Mouse (Mus musculus) neural tube, embryonic 12.5 days (tissue): ENCODE measurements around the gene Gla. TPM values are rescaled to one million over a fixed set of nuclear protein-coding genes. Genes with fewer than 3 reads are reported as not detected.

Source experiments
- ATAC-seq: fragments of 200-750 bp; cut with Nextera tagmentation; 2 replicates; pipeline ENCODE4 v1.8.0; 2017; ENCODE audit warnings: low read depth, mild to moderate bottlenecking, moderate TSS enrichment, moderate library complexity; ENCODE audit not compliant: low FRiP score
- H3K27ac ChIP-seq: fragments of 300-500 bp; sonication (generic); 2 replicates; pipeline ENCODE4 v1.5.1; 2016
- H3K27me3 ChIP-seq: fragments of 300-500 bp; sonication (generic); replicated peaks from 2 replicates; pipeline ENCODE4 v1.6.1; 2016; ENCODE audit warnings: mild to moderate bottlenecking
- H3K36me3 ChIP-seq: fragments of 300-500 bp; sonication (generic); 2 replicates; pipeline ENCODE4 v1.6.1; 2016; ENCODE audit warnings: mild to moderate bottlenecking
- H3K4me1 ChIP-seq: fragments of 300-500 bp; sonication (generic); 2 replicates; pipeline ENCODE4 v1.6.1; 2016
- H3K4me2 ChIP-seq: fragments of 300-500 bp; sonication (generic); replicated peaks from 2 replicates; pipeline ENCODE4 v1.6.1; 2016; ENCODE audit warnings: mild to moderate bottlenecking
- H3K4me3 ChIP-seq: fragments of 300-500 bp; sonication (generic); 2 replicates; pipeline ENCODE4 v1.5.1; 2016
- H3K9ac ChIP-seq: fragments of 300-500 bp; sonication (generic); 2 replicates; pipeline ENCODE4 v1.6.1; 2016; ENCODE audit warnings: mild to moderate bottlenecking
- H3K9me3 ChIP-seq: fragments of 300-500 bp; sonication (generic); 2 replicates; pipeline ENCODE4 v1.6.1; 2016; ENCODE audit warnings: mild to moderate bottlenecking
- WGBS: fragments of 180-500 bp; shearing (Covaris S2); methylation state at CpG from one replicate; pipeline ENCODE4 v1.1.7; 2016; 5-methylcytosine and 5-hydroxymethylcytosine counted together
- polyA plus RNA-seq: library from polyadenylated mRNA; unstranded; fragments of >200 nt; fragmentation: Nextera tagmentation; extraction: Ambion mirVana; gene quantifications from 2 replicates; pipeline ENCODE4 v1.2.1, GENCODE M21; 2016

Gene Gla
- polyA plus RNA-seq, 1 experiment from 2014 or later = 4.5 TPM

DNA sequence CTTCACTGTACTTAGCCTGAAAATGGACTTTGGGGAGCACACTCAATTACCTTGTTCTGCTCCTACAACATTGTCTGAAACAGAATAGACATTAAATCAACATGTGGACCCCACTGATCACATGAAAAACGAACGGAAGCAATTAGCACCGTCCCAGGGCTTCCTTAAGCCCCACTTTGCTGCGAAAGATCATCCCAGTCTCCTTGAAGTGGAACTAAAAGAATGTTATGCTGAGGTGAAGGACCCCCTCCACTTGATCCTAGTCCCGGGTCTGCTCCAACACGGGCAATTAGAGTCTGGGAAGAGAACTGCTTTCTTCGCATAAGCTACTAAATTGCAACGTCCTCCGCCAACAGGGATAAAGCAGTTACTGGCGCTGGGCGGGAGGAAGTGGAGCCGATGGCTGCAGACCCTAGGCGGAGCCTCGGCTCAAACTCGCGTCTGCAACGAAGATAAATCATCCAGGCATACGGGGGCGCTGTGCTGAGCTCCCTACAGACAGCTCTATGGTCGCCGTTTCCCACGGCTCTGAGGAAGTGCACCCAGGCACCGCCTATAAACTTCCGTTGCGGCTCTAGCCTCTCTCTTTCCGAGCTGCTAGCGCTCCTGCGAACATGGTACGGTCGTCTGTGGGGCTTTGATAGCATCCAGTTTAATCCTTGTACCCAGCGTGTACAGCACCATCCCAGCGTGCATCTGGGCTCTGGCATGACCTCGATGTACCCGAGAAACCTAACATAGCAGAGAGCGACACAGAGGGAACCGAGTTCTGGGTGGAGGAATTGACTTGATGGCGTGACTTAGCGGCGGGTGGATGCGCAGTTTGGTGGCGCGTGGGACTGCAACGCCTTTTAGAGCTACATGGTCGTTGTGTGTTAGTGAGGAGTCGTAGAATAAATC is 15.6 kb downstream of the Gla start, which contains the start of gene Rpl36a:
Gene Rpl36a, plus strand, starts transcription at position 552 of the 900 bp plus-strand sequence.
- no peaks in the 10 kb centered on the region for H3K4me1 ChIP-seq
- H3K27me3 ChIP-seq = no peaks in the 10 kb centered on the region
- H3K4me2 ChIP-seq = peak within 1 kb of the TSS; percentile 61
- H3K36me3 ChIP-seq = peaks cover 4% of the 10 kb centered on the region; the same call in 1 of the 2 replicates
- peak within 1 kb of the TSS; percentile 67 for H3K9ac ChIP-seq
- no peaks in the 10 kb centered on the region for H3K9me3 ChIP-seq
- 21% methylated on average over 45 of the region's 45 CpGs for WGBS
- H3K27ac ChIP-seq = peak within 1 kb of the TSS; percentile 57; the same call in 1 of the 2 replicates
- ATAC-seq = peak; percentile 97
- H3K4me3 ChIP-seq = peak within 1 kb of the TSS; percentile 46

DNA sequence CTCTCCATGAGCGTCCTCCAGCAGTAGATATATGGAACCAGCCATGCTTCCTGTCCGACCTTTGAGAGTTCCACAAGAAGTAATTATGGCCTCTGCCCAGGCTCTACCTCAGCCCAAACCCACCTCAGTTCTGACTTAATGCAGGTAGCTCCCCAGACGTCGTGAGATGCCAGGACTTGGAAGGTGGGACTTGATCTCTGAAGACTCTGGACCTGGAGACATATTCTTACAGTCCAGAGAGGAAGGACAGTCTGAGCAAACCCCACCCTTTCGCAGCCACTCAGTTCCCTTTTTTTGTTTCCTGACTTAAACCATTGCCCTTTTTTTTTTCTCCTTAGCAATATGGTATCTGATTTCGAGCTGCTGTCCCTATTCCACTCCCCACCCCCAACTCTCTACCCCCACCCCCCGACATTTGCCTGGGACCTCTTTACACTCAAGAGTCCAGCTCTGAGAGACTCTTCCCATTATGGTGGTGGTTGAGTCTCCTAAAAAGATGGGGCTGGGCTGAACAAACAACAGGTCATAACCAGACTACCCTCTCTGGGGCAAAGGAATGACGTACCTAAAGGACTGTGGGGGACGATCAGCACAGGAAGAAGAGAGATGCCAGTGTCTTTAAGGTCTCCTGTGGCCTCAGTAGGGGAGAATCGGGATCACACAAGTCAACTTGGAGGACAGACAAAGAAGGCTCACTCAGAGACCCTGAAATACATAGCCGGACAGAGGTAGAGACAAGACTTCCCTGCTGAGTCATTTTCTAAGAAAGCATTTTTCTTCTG is 17.8 kb downstream of the Gla start, which contains the start of gene Btk:
Gene Btk, minus strand, starts transcription at position 683 of the 782 bp plus-strand sequence.
- no peak for ATAC-seq
- Histone ChIP-seq H3K27me3 (no peaks in the 10 kb centered on the region), H3K9ac (no peak within 1 kb of the TSS), H3K27ac (no peak within 1 kb of the TSS), H3K4me3 (no peak within 1 kb of the TSS), H3K36me3 (no peaks in the 10 kb centered on the region), H3K4me2 (no peak within 1 kb of the TSS), H3K9me3 (no peaks in the 10 kb centered on the region), H3K4me1 (no peaks in the 10 kb centered on the region)
- 83% methylated on average over 11 of the region's 11 CpGs for WGBS

DNA sequence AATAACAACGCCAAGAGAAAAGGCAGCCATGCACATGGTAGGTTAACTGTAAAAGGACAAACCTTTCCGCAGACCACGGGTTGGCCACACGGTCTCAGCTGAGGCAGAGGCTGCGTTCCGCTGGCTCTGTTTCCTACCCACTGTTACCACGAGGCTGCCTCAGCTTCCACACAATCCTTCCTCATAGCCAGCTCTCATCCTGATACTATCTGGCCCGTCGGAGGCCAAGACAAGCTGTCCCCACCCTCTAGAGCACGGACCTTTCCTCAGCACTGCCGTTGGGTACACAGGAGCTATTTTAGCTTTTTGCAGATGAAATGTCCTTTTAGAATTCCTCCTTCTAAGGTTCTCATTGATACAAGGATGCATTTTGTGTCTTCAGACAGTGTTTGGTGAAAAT is 18.7 kb downstream of the Gla start:
- no peaks in the 10 kb centered on the region for H3K36me3 ChIP-seq
- H3K4me1 ChIP-seq = no peaks in the 10 kb centered on the region
- 87% methylated on average over 11 of the region's 11 CpGs for WGBS
- H3K27me3 ChIP-seq = no peaks in the 10 kb centered on the region
- ATAC-seq = no peak
- H3K9me3 ChIP-seq = no peaks in the 10 kb centered on the region
- H3K27ac ChIP-seq = no peak overlapping the region
- no peak overlapping the region for H3K4me2 ChIP-seq
- H3K4me3 ChIP-seq = no peak overlapping the region
- no peak overlapping the region for H3K9ac ChIP-seq

DNA sequence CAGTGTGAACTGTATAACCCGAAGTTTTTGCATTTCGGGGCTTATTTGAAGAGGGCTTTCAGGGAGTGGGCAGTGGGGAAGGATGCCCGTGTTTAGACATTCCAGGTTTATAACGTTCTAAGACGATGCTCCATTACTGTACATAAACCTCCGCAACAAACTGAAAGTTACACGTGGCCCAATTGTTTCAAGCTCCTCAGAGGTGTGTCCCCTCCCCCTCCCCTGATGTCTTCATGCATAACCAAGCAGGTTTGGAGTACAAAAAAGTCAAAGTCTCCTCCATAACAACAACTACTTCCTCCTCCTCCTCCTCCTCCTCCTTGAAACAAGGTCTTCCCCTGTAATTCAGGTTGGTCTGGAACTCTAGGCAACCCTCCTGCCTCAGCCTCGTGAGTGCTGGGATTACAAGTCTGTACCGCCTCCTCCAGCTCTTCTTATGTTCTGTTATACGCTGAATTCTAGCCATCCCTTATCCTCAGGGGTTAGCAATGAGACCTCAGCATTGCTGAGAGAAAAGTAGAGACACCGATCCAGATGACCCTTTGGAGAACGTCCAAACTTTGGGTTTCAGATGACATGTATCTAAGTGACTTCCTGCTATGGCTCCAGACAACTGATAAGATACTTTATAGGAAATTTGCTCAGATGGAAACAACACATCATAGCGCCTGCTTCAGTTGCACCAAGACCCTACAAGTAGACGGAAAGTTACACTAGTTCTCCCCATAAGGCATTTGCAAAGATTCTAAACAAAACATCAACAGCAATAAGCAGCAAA is 20.2 kb downstream of the Gla start:
- H3K4me2 ChIP-seq = no peak overlapping the region
- no peak overlapping the region for H3K9ac ChIP-seq
- no peak overlapping the region for H3K4me3 ChIP-seq
- H3K4me1 ChIP-seq = no peaks in the 10 kb centered on the region
- no peaks in the 10 kb centered on the region for H3K27me3 ChIP-seq
- H3K36me3 ChIP-seq = no peaks in the 10 kb centered on the region
- H3K27ac ChIP-seq = no peak overlapping the region
- H3K9me3 ChIP-seq = no peaks in the 10 kb centered on the region
- no peak for ATAC-seq
- WGBS = 83% methylated on average over 14 of the region's 14 CpGs

DNA sequence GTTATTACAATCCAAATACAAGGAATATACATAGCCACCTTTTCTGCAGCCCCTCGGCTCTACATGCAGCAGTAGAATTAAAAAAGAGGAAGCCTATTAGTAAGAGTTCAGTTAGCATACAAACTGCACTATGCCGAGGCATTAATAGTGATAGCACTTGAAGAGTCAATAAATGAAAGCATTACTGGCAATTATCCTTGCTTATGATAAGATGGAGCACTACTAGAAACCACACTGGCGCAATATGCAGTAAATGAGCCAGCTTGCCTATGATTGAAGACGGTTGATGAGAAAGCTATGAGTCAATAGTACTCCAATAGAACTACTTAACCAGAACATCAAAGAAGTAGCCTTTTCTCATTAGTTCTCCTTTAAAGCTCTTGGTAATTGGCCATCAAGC is 23.0 kb downstream of the Gla start:
- Histone ChIP-seq H3K27ac (no peak overlapping the region), H3K36me3 (no peaks in the 10 kb centered on the region), H3K4me1 (no peaks in the 10 kb centered on the region), H3K4me3 (no peak overlapping the region), H3K27me3 (no peaks in the 10 kb centered on the region), H3K4me2 (no peak overlapping the region), H3K9ac (no peak overlapping the region), H3K9me3 (no peaks in the 10 kb centered on the region)
- 83% methylated on average over 4 of the region's 4 CpGs for WGBS
- no peak for ATAC-seq

DNA sequence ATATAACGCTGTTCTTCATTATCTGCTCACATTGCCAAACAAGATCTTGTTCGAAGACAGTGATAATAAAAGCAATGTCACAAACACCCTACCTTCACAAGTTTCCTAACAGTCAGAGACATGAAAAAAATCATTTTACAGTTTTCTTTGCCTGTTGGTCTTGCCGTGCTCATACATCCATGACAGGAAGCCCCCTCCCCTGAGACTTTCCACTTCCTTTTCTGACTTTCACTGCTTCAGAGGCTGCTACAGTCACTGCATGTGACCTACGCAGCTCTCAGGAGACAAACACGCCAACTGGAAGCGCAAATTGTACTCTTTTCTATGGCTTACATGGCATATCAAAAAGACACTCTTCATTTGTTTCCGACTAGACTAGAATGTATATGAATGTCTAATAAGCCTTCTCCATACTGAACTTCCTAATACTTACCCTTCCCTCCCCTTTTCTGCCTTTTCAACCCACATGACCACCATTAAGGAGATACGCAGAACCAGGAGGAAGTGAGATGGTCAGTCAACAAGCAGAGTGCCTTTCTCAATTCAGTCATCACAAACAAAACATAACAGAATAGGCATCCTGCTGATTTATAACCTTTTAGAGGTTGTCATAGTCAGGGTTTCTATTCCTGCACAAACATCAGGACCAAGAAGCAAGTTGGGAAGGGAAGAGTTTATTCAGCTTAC is 34.2 kb downstream of the Gla start:
- no peak overlapping the region for H3K9ac ChIP-seq
- H3K4me3 ChIP-seq = no peak overlapping the region
- no peaks in the 10 kb centered on the region for H3K27me3 ChIP-seq
- no peaks in the 10 kb centered on the region for H3K9me3 ChIP-seq
- H3K36me3 ChIP-seq = no peaks in the 10 kb centered on the region
- H3K27ac ChIP-seq = no peak overlapping the region
- no peak for ATAC-seq
- H3K4me2 ChIP-seq = no peak overlapping the region
- no peaks in the 10 kb centered on the region for H3K4me1 ChIP-seq
- WGBS = 86% methylated on average over 8 of the region's 8 CpGs

DNA sequence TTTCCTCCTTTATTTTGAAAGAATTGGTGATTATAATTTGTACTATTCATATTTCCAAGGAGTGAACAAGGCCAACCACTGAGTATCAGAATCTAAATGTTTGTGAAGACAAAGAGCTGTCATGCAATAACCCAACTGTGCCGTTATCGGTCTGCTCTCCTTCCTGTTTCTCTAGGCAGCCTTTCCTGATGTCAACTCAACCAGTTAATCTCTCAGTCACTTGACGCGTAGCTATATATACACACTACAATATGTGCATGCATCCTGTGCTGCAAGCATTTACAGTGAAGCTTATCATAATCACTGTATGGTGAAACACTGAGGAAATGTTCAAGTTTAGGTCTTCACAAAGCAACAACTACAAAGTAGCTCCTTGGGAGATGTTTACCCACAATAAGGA is 36.6 kb downstream of the Gla start:
- Histone ChIP-seq H3K4me2 (no peak overlapping the region), H3K4me1 (no peaks in the 10 kb centered on the region), H3K27ac (no peak overlapping the region), H3K27me3 (no peaks in the 10 kb centered on the region), H3K9me3 (no peaks in the 10 kb centered on the region), H3K36me3 (no peaks in the 10 kb centered on the region), H3K9ac (no peak overlapping the region), H3K4me3 (no peak overlapping the region)
- 83% methylated on average over 4 of the region's 4 CpGs for WGBS
- no peak for ATAC-seq

DNA sequence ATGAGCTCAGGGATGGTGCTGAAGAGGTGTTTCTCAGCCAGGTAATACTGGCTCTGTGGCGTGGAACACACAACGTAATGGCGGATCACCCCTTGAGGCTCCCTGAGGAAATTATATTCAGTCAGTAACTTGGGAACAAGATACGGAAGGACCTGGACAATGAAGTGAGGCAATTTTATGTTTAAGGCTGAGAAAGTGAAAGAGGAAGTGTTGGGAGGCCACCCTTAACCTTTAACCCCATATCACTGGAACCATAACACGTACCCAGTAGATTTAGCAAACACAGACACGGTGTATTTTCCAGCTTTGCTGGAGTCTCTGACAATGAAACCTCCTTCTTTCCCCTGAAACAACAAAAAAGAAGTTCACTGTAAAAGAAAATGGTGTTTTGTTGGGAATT is 46.5 kb downstream of the Gla start:
- no peak for ATAC-seq
- Histone ChIP-seq H3K27me3 (no peaks in the 10 kb centered on the region), H3K27ac (no peak overlapping the region), H3K9ac (no peak overlapping the region), H3K9me3 (no peaks in the 10 kb centered on the region), H3K4me3 (no peak overlapping the region), H3K36me3 (no peaks in the 10 kb centered on the region), H3K4me2 (no peak overlapping the region), H3K4me1 (no peaks in the 10 kb centered on the region)
- WGBS = 81% methylated on average over 6 of the region's 6 CpGs

DNA sequence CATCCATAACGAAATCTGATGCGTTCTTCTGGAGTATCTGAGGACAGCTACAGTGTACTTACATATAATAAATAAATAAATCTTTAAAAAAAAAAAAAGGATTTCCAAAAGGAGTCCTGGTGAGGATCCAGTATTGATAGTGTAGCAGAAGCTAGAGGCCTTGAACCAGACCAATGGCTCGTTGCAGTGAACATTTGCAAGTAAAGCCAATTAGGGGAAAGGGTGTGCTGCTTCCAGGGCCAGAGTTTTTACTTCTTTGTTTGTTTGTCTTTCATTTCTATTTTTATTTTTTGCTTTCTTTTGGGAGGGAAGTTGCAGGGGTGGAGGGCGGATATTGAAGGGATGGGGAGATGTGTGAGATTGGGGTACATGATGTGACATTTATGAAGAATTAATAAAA is 47.6 kb downstream of the Gla start:
- ATAC-seq = no peak
- no peak overlapping the region for H3K9ac ChIP-seq
- H3K27ac ChIP-seq = no peak overlapping the region
- WGBS = 82% methylated on average over 4 of the region's 4 CpGs
- no peaks in the 10 kb centered on the region for H3K27me3 ChIP-seq
- no peak overlapping the region for H3K4me2 ChIP-seq
- H3K4me3 ChIP-seq = no peak overlapping the region
- no peaks in the 10 kb centered on the region for H3K36me3 ChIP-seq
- no peaks in the 10 kb centered on the region for H3K9me3 ChIP-seq
- no peaks in the 10 kb centered on the region for H3K4me1 ChIP-seq

DNA sequence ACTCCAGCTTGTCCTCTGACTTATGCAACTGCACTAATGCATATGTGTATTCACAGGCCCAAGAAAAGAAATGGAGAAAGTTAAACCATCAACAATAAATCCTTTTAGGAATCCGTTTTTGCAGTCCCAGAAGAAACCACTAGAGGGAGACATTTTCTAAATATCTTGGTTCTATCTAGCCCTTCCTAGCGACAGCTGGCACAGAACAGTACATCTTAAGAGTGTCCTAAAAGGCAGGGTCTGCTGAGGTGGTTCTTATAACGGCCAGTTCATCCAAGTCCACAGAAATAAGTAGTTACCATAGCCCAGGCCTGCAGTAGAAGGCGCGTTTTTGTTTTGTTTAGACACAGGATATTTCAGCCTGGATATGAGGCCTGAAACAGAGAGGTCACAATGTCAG is 50.0 kb downstream of the Gla start:
- 27% methylated on average over 5 of the region's 5 CpGs for WGBS
- no peak overlapping the region for H3K27ac ChIP-seq
- ATAC-seq = no peak; the same call in 1 of the 2 replicates
- no peaks in the 10 kb centered on the region for H3K4me1 ChIP-seq
- no peak overlapping the region for H3K4me2 ChIP-seq
- H3K36me3 ChIP-seq = no peaks in the 10 kb centered on the region
- no peaks in the 10 kb centered on the region for H3K9me3 ChIP-seq
- no peaks in the 10 kb centered on the region for H3K27me3 ChIP-seq
- H3K4me3 ChIP-seq = no peak overlapping the region
- H3K9ac ChIP-seq = no peak overlapping the region

DNA sequence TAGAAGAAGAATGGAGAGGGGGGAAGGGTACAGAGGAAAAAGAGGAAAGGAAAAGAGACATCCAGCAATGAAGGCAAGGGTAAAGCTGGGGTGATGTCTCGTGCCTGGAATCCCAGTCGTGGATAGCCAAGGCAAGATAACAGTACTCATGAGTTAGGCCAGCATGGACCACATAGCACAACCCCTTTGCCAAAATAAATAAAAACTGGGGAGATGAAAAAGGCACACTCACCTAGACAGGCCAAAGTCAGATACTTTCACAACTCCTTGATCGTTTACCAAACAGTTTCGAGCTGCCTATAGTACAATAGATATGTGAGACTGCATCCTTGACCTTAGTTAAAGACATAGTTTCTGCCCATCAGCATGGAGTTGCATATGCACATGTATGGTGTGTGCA is 53.6 kb downstream of the Gla start:
- Histone ChIP-seq H3K27ac (no peak overlapping the region), H3K9ac (no peak overlapping the region), H3K4me1 (no peaks in the 10 kb centered on the region), H3K4me3 (no peak overlapping the region), H3K36me3 (no peaks in the 10 kb centered on the region), H3K27me3 (no peaks in the 10 kb centered on the region), H3K4me2 (no peak overlapping the region), H3K9me3 (no peaks in the 10 kb centered on the region)
- no peak for ATAC-seq
- 89% methylated on average over 4 of the region's 4 CpGs for WGBS
